Mouse (Mus musculus) lung, postnatal 36 days (tissue): ENCODE measurements around the gene Gm20075.
"Not testable (repeated sequence)": the region's sequence is repeated elsewhere in the genome, so short reads cannot be mapped to it uniquely, and the experiment has no call there.

Experiments used
- DNase-seq: peaks from one replicate; pipeline ENCODE4 v3.0.0; 2022; ENCODE audit warnings: mixed read lengths

The Gm20075 gene

GRCm38 (mm10) chr13:96081276-96081675 is at the start of gene Gm20075:
Gene Gm20075, minus strand, starts transcription at chr13:96081376.
- not testable (repeated sequence) for DNase-seq

GRCm38 (mm10) chr13:96129081-96129480 is 47.9 kb upstream of the Gm20075 start:
- no peak for DNase-seq

GRCm38 (mm10) chr13:96126669-96127068 is 45.5 kb upstream of the Gm20075 start:
- DNase-seq: no peak

GRCm38 (mm10) chr13:96125011-96125410 is 43.8 kb upstream of the Gm20075 start:
- DNase-seq: no peak

- no peak for DNase-seq
Measured at GRCm38 (mm10) chr13:96112711-96113110, 31.5 kb upstream of the Gm20075 start.

GRCm38 (mm10) chr13:96110767-96111166 is 29.6 kb upstream of the Gm20075 start:
- DNase-seq: no peak

GRCm38 (mm10) chr13:96106367-96106766 is 25.2 kb upstream of the Gm20075 start:
- no peak for DNase-seq

GRCm38 (mm10) chr13:96090929-96091328 is 9.8 kb upstream of the Gm20075 start:
- DNase-seq: no peak

- DNase-seq: no peak
Measured at GRCm38 (mm10) chr13:96085581-96086302, 4.6 kb upstream of the Gm20075 start.

GRCm38 (mm10) chr13:96081754-96082153 is 578 bp upstream of the Gm20075 start, which contains the start of gene Gm17190:
Gene Gm17190, plus strand, starts transcription at chr13:96082054.
- DNase-seq: not testable (repeated sequence)

- no peak for DNase-seq
Measured at GRCm38 (mm10) chr13:96073555-96073954, 7.6 kb downstream of the Gm20075 start.

GRCm38 (mm10) chr13:96052755-96053154 is 28.4 kb downstream of the Gm20075 start:
- DNase-seq: no peak

- DNase-seq: no peak
Measured at GRCm38 (mm10) chr13:96045396-96045795, 35.8 kb downstream of the Gm20075 start.

GRCm38 (mm10) chr13:96040275-96041042 is 40.7 kb downstream of the Gm20075 start:
- DNase-seq: peak; percentile 57

GRCm38 (mm10) chr13:96039536-96039935 is 41.6 kb downstream of the Gm20075 start:
- DNase-seq: no peak

- peak; percentile 40 for DNase-seq
Measured at GRCm38 (mm10) chr13:96030368-96031223, 50.6 kb downstream of the Gm20075 start.
